Mouse (Mus musculus) adrenal gland, postnatal 4 days (tissue): ENCODE measurements around the gene Jarid2. TPM values are rescaled to one million over a fixed set of nuclear protein-coding genes. Genes with fewer than 3 reads are reported as not detected.
A peak's percentile ranks its signal among the peaks of the same experiment; 100 is the strongest.

Experiments used
- DNase-seq, 2 experiments: peaks; one replicate each; pipeline ENCODE4 v3.0.0; 2021 to 2022; ENCODE audit warnings: low spot score in 2 of 2, mixed read lengths in 2 of 2
- total RNA-seq, 2 experiments: library from RNA; stranded (reverse); gene quantifications; 2 replicates each; pipeline ENCODE4 v1.2.3; 2021

Gene Jarid2
- total RNA-seq, 2 experiments from 2014 or later = 63.5 to 72.7 TPM

- no peak for DNase-seq
Observed at GRCm38 (mm10) chr13:44775396-44775795, 46.1 kb downstream of the Jarid2 start.

- no peak for DNase-seq
Observed at GRCm38 (mm10) chr13:44780506-44780905, 51.2 kb downstream of the Jarid2 start.

- no peak for DNase-seq
Observed at GRCm38 (mm10) chr13:44781126-44781525, 51.9 kb downstream of the Jarid2 start.

- no peak for DNase-seq
Observed at GRCm38 (mm10) chr13:44784551-44784950, 55.3 kb downstream of the Jarid2 start.

- DNase-seq = no peak
Observed at GRCm38 (mm10) chr13:44786291-44786690, 57.0 kb downstream of the Jarid2 start.

GRCm38 (mm10) chr13:44788352-44789125, 59.3 kb downstream of the Jarid2 start:
- no peak for DNase-seq

- DNase-seq = no peak
Observed at GRCm38 (mm10) chr13:44789982-44790381, 60.7 kb downstream of the Jarid2 start.

- DNase-seq = no peak
Observed at GRCm38 (mm10) chr13:44792361-44792892, 63.2 kb downstream of the Jarid2 start.

GRCm38 (mm10) chr13:44795891-44796290, 66.6 kb downstream of the Jarid2 start:
- no peak for DNase-seq

- DNase-seq = peak; percentile 22 to 40
Observed at GRCm38 (mm10) chr13:44796775-44797174, 67.5 kb downstream of the Jarid2 start.

GRCm38 (mm10) chr13:44798280-44798679, 69.0 kb downstream of the Jarid2 start:
- DNase-seq = no peak

- DNase-seq = no peak
Observed at GRCm38 (mm10) chr13:44799166-44799565, 69.9 kb downstream of the Jarid2 start.

- DNase-seq = no peak
Observed at GRCm38 (mm10) chr13:44800059-44800458, 70.8 kb downstream of the Jarid2 start.

- no peak for DNase-seq
Observed at GRCm38 (mm10) chr13:44804876-44805275, 75.6 kb downstream of the Jarid2 start.

- no peak for DNase-seq
Observed at GRCm38 (mm10) chr13:44808307-44808706, 79.0 kb downstream of the Jarid2 start.

GRCm38 (mm10) chr13:44811021-44811420, 81.7 kb downstream of the Jarid2 start:
- DNase-seq = no peak

- DNase-seq = no peak
Observed at GRCm38 (mm10) chr13:44811601-44812000, 82.3 kb downstream of the Jarid2 start.

GRCm38 (mm10) chr13:44812381-44812780, 83.1 kb downstream of the Jarid2 start:
- no peak for DNase-seq

- peak in 1 of 2 experiments; percentile 13 for DNase-seq
Observed at GRCm38 (mm10) chr13:44819400-44819799, 90.1 kb downstream of the Jarid2 start.

GRCm38 (mm10) chr13:44822578-44822977, 93.3 kb downstream of the Jarid2 start:
- no peak for DNase-seq

GRCm38 (mm10) chr13:44828903-44829302, 99.6 kb downstream of the Jarid2 start:
- no peak for DNase-seq

GRCm38 (mm10) chr13:44832104-44832503, 102.8 kb downstream of the Jarid2 start:
- no peak for DNase-seq

GRCm38 (mm10) chr13:44832866-44833265, 103.6 kb downstream of the Jarid2 start:
- DNase-seq = no peak
